Mouse (Mus musculus) stomach, postnatal 0 days (tissue): ENCODE results near the gene Hspa12a.

Experiments
- CTCF ChIP-seq: IDR thresholded peaks from 2 replicates; pipeline ENCODE4 v1.5.1; 2016; ENCODE audit warnings: antibody characterized with exemption, low read depth, mild to moderate bottlenecking, moderate library complexity
- EP300 ChIP-seq: optimal IDR thresholded peaks from 2 replicates; pipeline ENCODE3; 2016; ENCODE audit warnings: antibody characterized with exemption

DNA sequence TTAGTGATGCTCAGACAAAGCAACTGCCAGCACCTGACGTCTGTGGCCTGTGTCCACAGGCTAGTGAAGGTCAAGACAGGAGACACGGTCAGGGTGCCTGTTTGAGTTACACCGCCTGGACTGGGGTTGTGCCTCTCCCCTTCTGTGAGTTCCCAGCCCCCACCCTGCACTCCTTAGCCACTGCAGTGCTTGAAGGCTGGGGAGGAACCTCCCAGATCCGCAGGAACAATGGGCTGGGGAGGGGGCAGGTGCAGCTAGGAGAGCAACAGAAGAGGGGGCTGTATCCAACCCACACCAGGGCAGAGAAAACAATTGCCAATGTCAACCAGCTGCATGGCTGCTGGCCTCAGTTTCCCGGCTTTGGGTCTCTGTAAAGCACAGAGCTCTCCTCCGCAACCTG lies 84.1 kb downstream of the Hspa12a start:
- no peak for TF ChIP-seq CTCF
- no peak for TF ChIP-seq EP300
